Mouse (Mus musculus) central nervous system, embryonic 18 days (tissue): Measurements from ENCODE around the gene Rabep1. TPM values are rescaled to one million over a fixed set of nuclear protein-coding genes. Genes with fewer than 3 reads are reported as not detected.

ENCODE experiments used
- polyA plus RNA-seq: library from polyadenylated mRNA; depleted of rRNA; stranded (reverse); fragments of >200 nt; gene quantifications from 2 replicates; pipeline ENCODE4 v1.2.3, GENCODE M21; 2012; rRNA removed

Gene Rabep1
- polyA plus RNA-seq = 35.8 and 38.5 TPM in 2 replicates

DNA sequence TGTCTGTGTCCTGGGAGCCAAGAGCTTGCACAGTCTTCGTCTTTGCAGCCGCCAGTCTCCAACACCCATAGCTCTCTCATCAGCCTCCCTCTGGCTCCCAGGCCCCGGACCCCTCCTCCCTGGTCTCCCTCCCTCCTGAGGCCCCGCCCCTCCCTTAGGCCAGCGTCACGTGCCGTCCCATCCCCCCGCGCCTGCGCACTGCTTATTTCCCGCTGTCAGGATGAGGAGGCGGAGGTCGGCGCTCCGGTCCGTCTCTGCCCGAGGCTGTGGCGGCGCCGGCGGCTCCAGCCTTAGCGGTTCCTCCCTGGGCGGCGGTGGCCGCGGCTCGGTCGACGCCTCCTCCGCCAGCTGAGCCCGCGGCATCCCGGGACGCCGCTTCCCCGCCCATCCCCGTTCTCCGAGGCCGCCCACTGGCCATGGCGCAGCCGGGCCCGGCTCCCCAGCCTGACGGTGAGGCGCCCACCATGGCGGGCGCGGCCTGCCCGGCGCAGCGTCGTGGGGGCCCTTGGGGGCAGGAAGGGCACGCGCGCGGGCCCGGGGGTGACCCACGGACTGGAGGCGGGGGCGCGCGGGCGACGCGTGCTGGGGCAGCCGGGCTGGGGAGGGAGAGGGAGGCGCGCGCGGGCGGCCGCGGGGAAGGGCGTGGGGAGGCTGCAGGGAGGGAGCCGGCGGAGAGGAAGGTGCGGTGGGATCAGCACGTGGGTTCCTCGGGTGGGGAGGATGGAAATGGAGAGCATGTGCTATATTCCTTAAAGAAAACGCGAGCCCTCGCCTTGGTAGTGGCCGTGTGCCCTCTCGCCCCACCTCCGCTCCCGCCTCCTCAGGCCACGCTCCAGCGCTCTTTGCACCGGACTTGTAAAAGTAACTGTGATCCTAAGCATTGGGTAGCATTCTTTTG is at the start of gene Rabep1:
Gene Rabep1, plus strand, starts transcription at position 220 of the 898 bp plus-strand sequence.

DNA sequence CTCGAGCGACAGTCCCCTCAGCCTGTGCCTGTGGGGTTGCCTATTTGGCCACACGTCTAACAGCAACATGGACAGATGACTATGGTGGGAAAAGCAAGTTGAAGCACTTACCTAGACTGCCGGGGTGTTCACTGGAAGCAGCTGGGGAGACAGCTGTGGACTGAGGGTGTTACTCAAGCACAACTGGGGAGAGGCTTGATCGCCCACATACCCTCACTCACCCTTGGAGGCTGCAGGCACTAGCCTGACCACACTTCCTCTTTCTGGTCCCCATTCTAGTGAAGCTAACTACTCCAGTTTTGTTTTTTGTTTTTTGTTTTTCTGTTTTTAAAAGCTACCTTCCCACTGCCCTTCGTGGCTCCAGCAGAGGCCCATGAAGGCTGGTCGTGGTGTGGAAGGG is 32.2 kb upstream of the Rabep1 start, which contains the start of gene Scimp:
Gene Scimp, minus strand, starts transcription at position 222 of the 400 bp plus-strand sequence.

DNA sequence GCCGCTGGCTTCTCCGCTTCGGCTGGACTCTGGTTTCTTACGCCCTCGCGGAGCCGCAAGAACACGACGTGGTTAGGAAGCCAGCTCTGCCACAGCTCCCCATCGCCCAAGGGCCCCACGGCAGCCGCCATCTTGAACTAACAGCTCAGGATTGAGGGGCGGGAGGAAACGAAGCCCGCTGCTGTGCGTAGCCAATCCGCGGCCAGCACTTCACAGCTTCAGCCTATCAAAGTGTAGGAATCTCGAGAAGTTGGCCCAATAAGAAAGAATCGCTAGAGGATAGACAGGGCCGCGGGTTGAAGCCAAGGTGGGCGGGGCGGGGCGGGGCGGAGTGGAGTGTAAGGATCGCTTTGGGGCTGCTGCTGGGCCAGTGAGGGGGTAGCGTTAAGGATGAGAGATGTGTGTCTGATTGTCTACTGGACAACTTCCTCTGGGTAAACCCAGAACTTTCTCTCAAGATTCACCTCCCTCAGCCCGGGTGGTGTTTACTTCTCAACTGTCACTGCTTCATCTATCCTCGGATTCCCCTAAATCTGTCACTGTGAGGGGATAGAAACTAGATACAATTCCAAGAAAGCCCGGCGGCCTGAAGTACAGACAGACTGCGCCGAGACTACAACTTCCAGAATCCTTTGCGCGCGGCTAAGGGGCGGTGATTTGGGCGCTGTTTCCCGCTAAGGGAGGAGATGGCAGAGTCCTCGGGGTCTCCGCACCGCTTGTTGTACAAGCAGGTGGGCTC is 125.4 kb downstream of the Rabep1 start, which contains the start of the genes Nup88 and Rpain:
Gene Nup88, minus strand, starts transcription at position 153 of the 739 bp plus-strand sequence.
Gene Rpain, plus strand, starts transcription at position 393 of the 739 bp plus-strand sequence.

DNA sequence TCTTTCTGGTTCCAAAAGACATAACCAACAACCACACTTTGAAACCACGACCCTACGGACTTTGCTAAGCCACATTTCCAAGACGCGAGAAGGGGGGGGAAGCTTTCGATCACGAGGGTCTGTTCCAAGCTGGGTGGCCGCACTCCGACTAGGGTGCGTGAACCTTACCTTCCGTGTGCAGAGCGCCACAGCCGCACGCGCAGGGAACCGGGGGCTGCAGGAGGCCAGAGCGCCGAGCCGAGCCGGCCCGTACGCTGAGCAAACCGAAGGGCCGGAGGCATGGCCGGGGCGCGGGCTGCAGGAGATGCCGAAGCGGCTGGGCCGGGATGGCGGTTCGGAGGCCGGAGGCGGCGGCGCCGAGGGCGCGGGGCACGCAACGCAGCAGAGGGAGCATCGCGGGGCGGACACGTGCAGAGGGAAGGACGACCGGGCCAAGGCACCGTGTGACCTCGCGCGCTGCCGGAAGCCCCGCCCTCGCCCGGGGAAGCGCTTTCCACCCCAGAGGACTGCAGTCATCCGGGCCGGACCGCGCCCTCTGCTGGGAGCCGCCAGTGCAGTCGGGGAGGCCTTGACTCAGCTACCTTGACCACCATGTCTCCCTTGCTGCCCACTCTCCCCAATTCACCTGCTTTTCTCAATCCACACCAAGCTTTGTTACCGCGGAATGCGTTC is 138.1 kb downstream of the Rabep1 start, which contains the start of gene C1qbp:
Gene C1qbp, minus strand, starts transcription at position 470 of the 672 bp plus-strand sequence.

Other genes with a start within 250 kb of the Rabep1 start
- gene 4930544D05Rik, start 228.9 kb upstream of the Rabep1 start, polyA plus RNA-seq = 0.12 TPM in 1 of 2 replicates, not detected in the other
- 0.13 and 0.53 TPM in 2 replicates for gene Chrne, start 225.6 kb upstream of the Rabep1 start, polyA plus RNA-seq
- gene Gp1ba, start 205.7 kb upstream of the Rabep1 start, polyA plus RNA-seq = 0.05 TPM in 1 of 2 replicates, not detected in the other
- 96.5 and 96.7 TPM in 2 replicates for gene Rnf167, start 197.5 kb upstream of the Rabep1 start, polyA plus RNA-seq
- gene Slc25a11, start 197.3 kb upstream of the Rabep1 start, polyA plus RNA-seq = 113 and 117 TPM in 2 replicates
- gene Pfn1, start 190.1 kb upstream of the Rabep1 start, polyA plus RNA-seq = 321 and 340 TPM in 2 replicates
- 17.5 and 44.8 TPM in 2 replicates for gene Eno3, start 187.6 kb upstream of the Rabep1 start, polyA plus RNA-seq
- 70.3 and 73.0 TPM in 2 replicates for gene Spag7, start 175.4 kb upstream of the Rabep1 start, polyA plus RNA-seq
- 20.3 and 22.8 TPM in 2 replicates for gene Camta2, start 156.7 kb upstream of the Rabep1 start, polyA plus RNA-seq
- 0.49 and 0.56 TPM in 2 replicates for gene Inca1, start 144.6 kb upstream of the Rabep1 start, polyA plus RNA-seq
- gene Kif1c, start 144.2 kb upstream of the Rabep1 start, polyA plus RNA-seq = 16.3 and 18.0 TPM in 2 replicates
- gene Zfp3, start 80.6 kb upstream of the Rabep1 start, polyA plus RNA-seq = 9.1 TPM in 2 replicates
- 0.07 TPM in 1 of 2 replicates, not detected in the other for gene Scimp, start 32.2 kb upstream of the Rabep1 start, polyA plus RNA-seq
- 109 and 115 TPM in 2 replicates for gene Nup88, start 125.2 kb downstream of the Rabep1 start, polyA plus RNA-seq
- gene Rpain, start 125.4 kb downstream of the Rabep1 start, polyA plus RNA-seq = 66.1 and 68.0 TPM in 2 replicates
- gene C1qbp, start 138.2 kb downstream of the Rabep1 start, polyA plus RNA-seq = 125 and 130 TPM in 2 replicates
- gene Dhx33, start 159.7 kb downstream of the Rabep1 start, polyA plus RNA-seq = 27.3 and 27.5 TPM in 2 replicates
- 14.5 and 16.8 TPM in 2 replicates for gene Mis12, start 174.8 kb downstream of the Rabep1 start, polyA plus RNA-seq
- 25.5 and 26.9 TPM in 2 replicates for gene Derl2, start 175.1 kb downstream of the Rabep1 start, polyA plus RNA-seq
- 557 and 569 TPM in 2 replicates for gene 6330403K07Rik, start 188.7 kb downstream of the Rabep1 start, polyA plus RNA-seq